Mouse (Mus musculus) liver, embryonic 13.5 days (tissue): ENCODE data around the gene Rarg. TPM values are rescaled to one million over a fixed set of nuclear protein-coding genes. Genes with fewer than 3 reads are reported as not detected.

Source experiments
- ATAC-seq: fragments of 200-750 bp; cut with Nextera tagmentation; 2 replicates; pipeline ENCODE4 v1.8.0; 2017; ENCODE audit warnings: low read depth, mild to moderate bottlenecking, moderate number of reproducible peaks, moderate library complexity
- DNase-seq: peaks from one replicate; pipeline ENCODE4 v3.0.0; 2022
- H3K27ac ChIP-seq: fragments of 300-500 bp; sonication (generic); 2 replicates; pipeline ENCODE4 v1.5.1; 2015; ENCODE audit warnings: moderate library complexity, mild to moderate bottlenecking, inconsistent platforms
- H3K27me3 ChIP-seq: fragments of 300-500 bp; sonication (generic); 2 replicates; pipeline ENCODE4 v1.6.1; 2015; ENCODE audit warnings: mild to moderate bottlenecking, inconsistent platforms
- H3K36me3 ChIP-seq: fragments of 300-500 bp; sonication (generic); 2 replicates; pipeline ENCODE4 v1.6.1; 2015; ENCODE audit warnings: mild to moderate bottlenecking, inconsistent platforms
- H3K4me1 ChIP-seq: fragments of 300-500 bp; sonication (generic); replicated peaks from 2 replicates; pipeline ENCODE4 v1.6.1; 2015; ENCODE audit warnings: inconsistent platforms
- H3K4me2 ChIP-seq: fragments of 300-500 bp; sonication (generic); 2 replicates; pipeline ENCODE4 v1.6.1; 2015; ENCODE audit warnings: inconsistent platforms, mild to moderate bottlenecking, moderate library complexity
- H3K4me3 ChIP-seq: fragments of 300-500 bp; sonication (generic); replicated peaks from 2 replicates; pipeline ENCODE4 v1.5.1; 2015; ENCODE audit warnings: mild to moderate bottlenecking, inconsistent platforms
- H3K9ac ChIP-seq: fragments of 300-500 bp; sonication (generic); 2 replicates; pipeline ENCODE4 v1.6.1; 2015; ENCODE audit warnings: mild to moderate bottlenecking, inconsistent platforms
- H3K9me3 ChIP-seq: fragments of 300-500 bp; sonication (generic); replicated peaks from 2 replicates; pipeline ENCODE4 v1.6.1; 2016; ENCODE audit warnings: inconsistent platforms
- WGBS: fragments of 180-500 bp; shearing (Covaris S2); methylation state at CpG from one replicate; pipeline ENCODE4 v1.1.7; 2015; ENCODE audit not compliant: insufficient replicate concordance; 5-methylcytosine and 5-hydroxymethylcytosine counted together
- polyA plus RNA-seq: library from polyadenylated mRNA; unstranded; fragments of >200 nt; fragmentation: Nextera tagmentation; extraction: Ambion mirVana; gene quantifications from 2 replicates; pipeline ENCODE4 v1.2.1, GENCODE M21; 2015

Gene Rarg
- 2.5 and 3.0 TPM in 2 replicates for polyA plus RNA-seq

GRCm38 (mm10) chr15:102257202-102258075 lies at the start of gene Rarg:
TSS of gene Rarg (minus strand) at chr15:102257517.
- peak within 1 kb of the TSS; percentile 51 for H3K4me3 ChIP-seq
- peaks cover 89% of the 10 kb centered on the region for H3K27me3 ChIP-seq
- no peak within 1 kb of the TSS for H3K27ac ChIP-seq
- H3K4me1 ChIP-seq = peaks cover 17% of the 10 kb centered on the region
- H3K9me3 ChIP-seq = no peaks in the 10 kb centered on the region
- no peaks in the 10 kb centered on the region for H3K36me3 ChIP-seq
- 0 out of 2 replicates have a peak, but pooled peaks have one; percentile 16 for ATAC-seq
- DNase-seq = no peak
- H3K9ac ChIP-seq = peak within 1 kb of the TSS; percentile 7; the same call in 1 of the 2 replicates
- H3K4me2 ChIP-seq = peak within 1 kb of the TSS; percentile 67
- 2% methylated on average over 29 of the region's 46 CpGs for WGBS

DNA sequence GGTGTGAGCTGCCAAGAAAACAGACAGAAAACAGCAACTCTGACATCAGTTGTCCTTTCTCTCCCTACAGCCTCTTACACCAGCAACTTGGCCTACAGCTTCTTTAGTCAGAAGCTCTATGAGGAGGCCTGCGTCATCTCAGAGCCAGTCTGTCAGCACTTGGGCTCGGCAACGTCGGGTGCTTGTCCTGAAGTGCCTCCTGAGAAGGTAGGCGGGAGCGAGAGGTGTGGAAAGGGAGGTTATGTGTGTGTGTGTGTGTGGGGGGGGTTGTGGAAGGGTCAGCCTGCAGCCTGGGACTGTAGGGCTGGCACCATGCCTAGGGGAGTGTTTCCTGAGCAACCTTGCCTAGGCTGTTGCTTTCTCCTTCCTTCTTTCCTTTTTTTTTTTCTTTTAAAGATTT lies 45.2 kb upstream of the Rarg start:
- H3K9ac ChIP-seq = no peak overlapping the region
- H3K4me2 ChIP-seq = no peak overlapping the region
- peaks cover 97% of the 10 kb centered on the region for H3K36me3 ChIP-seq
- DNase-seq (no peak), ATAC-seq (no peak)
- H3K4me3 ChIP-seq = no peak overlapping the region
- 87% methylated on average over 6 of the region's 6 CpGs for WGBS
- peaks cover 21% of the 10 kb centered on the region for H3K4me1 ChIP-seq
- no peaks in the 10 kb centered on the region for H3K27me3 ChIP-seq
- no peak overlapping the region for H3K27ac ChIP-seq
- H3K9me3 ChIP-seq = no peaks in the 10 kb centered on the region

DNA sequence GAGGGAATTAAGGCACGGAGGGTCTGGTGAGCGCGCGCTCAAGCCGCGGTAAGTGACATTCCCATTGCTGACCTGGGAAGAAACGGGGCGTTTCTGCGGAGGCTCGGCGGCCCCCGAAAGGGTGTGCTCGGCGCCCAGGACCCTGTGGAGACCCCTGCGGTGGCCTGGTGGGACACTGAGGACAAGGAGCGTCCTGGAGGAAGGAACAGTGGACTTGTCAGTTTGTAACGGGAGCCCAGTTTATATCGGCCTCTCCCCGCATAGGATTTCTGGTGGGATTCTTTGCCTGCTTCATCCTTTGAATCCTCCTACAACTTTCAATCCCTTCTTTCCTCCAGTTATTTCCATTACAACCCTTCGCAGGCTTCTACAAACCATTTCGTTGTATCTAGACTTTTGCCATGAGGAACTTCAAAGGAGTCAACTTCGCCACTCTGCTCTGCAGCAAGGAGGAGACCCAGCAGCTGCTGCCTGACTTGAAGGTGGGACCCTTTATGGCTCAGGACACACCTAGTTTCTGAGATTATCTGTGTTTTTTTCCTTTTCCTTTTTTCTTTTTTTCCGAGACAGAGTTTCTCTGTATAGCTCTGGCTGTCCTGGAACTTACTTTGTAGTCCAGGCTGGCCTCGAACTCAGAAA lies 39.2 kb upstream of the Rarg start:
- peaks cover 48% of the 10 kb centered on the region for H3K4me1 ChIP-seq
- DNase-seq = no peak
- H3K4me2 ChIP-seq = peak overlapping the region; percentile 80
- peak overlapping the region; percentile 75 for H3K27ac ChIP-seq
- H3K4me3 ChIP-seq = peak overlapping the region; percentile 86
- peak overlapping the region; percentile 87 for H3K9ac ChIP-seq
- WGBS = 3% methylated on average over 24 of the region's 24 CpGs
- H3K9me3 ChIP-seq = no peaks in the 10 kb centered on the region
- peak; percentile 45 for ATAC-seq
- peaks cover 38% of the 10 kb centered on the region for H3K36me3 ChIP-seq
- no peaks in the 10 kb centered on the region for H3K27me3 ChIP-seq

DNA sequence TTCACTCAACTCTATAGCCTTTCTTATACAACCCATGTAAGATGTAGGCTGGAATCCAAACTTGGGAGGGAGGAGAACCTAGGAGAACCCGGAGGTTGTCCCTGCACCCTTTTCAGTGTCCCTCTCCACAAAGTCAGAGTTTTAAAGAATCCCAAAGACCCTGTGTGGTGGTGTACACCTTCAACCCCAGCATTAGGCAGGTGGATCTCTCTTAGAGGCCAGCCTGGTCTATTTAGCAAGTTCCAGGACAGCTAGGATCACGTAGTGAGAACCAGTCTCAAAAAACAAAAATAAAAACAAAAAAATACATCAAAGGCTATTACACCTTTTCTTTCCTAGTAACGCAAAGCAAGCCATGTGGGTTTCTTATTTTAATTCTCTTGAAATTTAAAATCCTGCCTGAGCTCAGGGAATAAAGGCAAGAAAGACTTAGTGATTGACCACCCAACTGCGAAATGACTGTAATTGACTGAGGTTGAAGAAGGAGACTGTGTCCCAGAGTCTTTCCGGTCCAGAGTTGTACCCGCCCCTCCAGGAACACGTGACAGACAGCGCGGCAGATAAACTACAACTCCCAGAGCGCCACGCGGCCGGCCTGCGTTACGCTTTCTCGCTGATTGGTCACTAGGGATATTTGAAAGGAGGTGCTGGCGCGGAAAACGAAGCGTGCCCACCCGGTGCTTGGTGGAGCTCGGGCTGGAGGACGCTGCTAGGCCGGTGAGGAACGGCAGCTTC lies 38.5 kb upstream of the Rarg start, which contains the start of gene Espl1:
Gene Espl1 (plus strand): TSS at position 634 of the 735 bp plus-strand sequence.
- H3K9ac ChIP-seq = peak within 1 kb of the TSS; percentile 87
- peak within 1 kb of the TSS; percentile 86 for H3K4me3 ChIP-seq
- peak; percentile 90 for DNase-seq
- WGBS = 6% methylated on average over 25 of the region's 25 CpGs
- H3K9me3 ChIP-seq = no peaks in the 10 kb centered on the region
- peak within 1 kb of the TSS; percentile 75 for H3K27ac ChIP-seq
- no peaks in the 10 kb centered on the region for H3K27me3 ChIP-seq
- peak; percentile 97 for ATAC-seq
- peak within 1 kb of the TSS; percentile 80 for H3K4me2 ChIP-seq
- H3K4me1 ChIP-seq = peaks cover 48% of the 10 kb centered on the region
- peaks cover 32% of the 10 kb centered on the region for H3K36me3 ChIP-seq

DNA sequence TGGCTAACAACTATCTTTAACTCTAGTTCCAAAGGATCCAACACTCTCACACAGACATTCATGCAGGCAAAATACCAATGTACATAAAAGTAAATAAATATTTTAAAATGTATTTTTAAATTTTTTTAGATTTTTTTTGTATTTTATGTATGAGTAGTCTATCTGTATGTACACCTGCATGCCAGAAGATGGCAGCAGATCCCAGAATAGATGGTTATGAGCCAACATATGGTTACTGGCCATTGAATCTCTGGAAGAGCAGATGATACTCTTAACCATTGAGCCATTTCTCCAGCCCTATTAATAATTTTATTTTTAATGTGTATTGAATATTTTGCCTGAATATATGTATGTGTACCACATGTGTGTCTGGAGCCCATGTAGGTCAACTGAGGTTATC lies 30.1 kb upstream of the Rarg start:
- Histone ChIP-seq H3K4me2 (no peak overlapping the region), H3K9ac (no peak overlapping the region), H3K4me3 (no peak overlapping the region), H3K36me3 (no peaks in the 10 kb centered on the region), H3K9me3 (no peaks in the 10 kb centered on the region), H3K4me1 (peaks cover 24% of the 10 kb centered on the region), H3K27me3 (no peaks in the 10 kb centered on the region), H3K27ac (no peak overlapping the region)
- DNase-seq (peak; percentile 24), ATAC-seq (no peak)

GRCm38 (mm10) chr15:102283648-102284047 lies 26.3 kb upstream of the Rarg start:
- no peak overlapping the region for H3K9ac ChIP-seq
- no peak overlapping the region for H3K4me3 ChIP-seq
- peaks cover 14% of the 10 kb centered on the region for H3K36me3 ChIP-seq
- ATAC-seq (no peak), DNase-seq (no peak)
- H3K27ac ChIP-seq = no peak overlapping the region; the same call in none of the 2 replicates
- H3K4me1 ChIP-seq = peaks cover 56% of the 10 kb centered on the region
- whole genome bisulfite sequencing = 21% methylated on average over 3 of the region's 3 CpGs
- H3K9me3 ChIP-seq = no peaks in the 10 kb centered on the region
- no peaks in the 10 kb centered on the region for H3K27me3 ChIP-seq
- H3K4me2 ChIP-seq = no peak overlapping the region

DNA sequence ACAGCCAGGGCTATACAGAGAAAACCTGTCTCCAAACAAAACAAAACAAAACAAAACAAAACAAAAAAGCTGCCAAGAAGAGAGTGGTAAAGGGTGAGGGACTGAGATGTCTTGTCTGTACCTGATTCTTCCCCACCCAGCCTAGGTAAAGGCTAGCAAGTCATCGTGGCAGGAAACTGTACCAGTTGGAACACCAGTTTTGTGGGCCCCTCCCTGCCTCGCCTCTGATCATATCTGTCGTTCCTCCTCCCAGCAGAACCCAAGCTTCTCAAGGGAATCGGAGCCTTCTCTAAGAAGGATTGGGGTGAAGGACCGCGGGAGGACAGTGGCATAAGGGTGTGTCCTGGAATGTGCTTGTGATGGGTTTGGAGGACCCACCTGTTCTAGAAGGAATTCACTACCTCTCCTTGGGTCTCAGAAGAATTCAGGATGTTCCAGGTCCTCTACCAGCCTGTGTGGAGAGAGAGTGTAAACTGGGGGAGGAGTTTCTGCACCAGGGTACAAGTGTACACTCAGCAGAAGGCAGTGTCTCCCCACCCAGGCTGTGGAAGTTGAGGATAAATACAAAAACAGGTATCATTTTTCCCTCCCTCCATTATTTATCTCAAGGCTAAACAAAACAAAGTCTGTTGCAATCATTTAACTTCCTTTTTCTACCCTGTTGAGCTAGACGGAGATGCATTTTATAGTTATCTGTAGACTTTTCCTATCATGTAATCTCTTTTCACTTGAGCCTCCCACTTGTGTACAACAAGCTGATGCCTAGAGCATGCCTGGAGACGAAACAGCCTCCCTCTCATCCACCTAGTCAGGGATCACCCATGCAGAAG lies 25.4 kb upstream of the Rarg start:
- Histone ChIP-seq H3K4me2 (peak overlapping the region; percentile 45), H3K27ac (peak overlapping the region; percentile 47), H3K9ac (0 out of 2 replicates have a peak overlapping the region, but pooled peaks have one; percentile 0), H3K27me3 (no peaks in the 10 kb centered on the region), H3K36me3 (peaks cover 14% of the 10 kb centered on the region), H3K4me1 (peaks cover 59% of the 10 kb centered on the region), H3K9me3 (no peaks in the 10 kb centered on the region), H3K4me3 (no peak overlapping the region)
- ATAC-seq (0 out of 2 replicates have a peak, but pooled peaks have one; percentile 11), DNase-seq (peak; percentile 27)
- WGBS = 31% methylated on average over 8 of the region's 8 CpGs

- WGBS = 87% methylated on average over 19 of the region's 19 CpGs
- DNase-seq = no peak
- no peak overlapping the region; the same call in 1 of the 2 replicates for H3K27ac ChIP-seq
- peak overlapping the region; percentile 93 for H3K4me2 ChIP-seq
- peak overlapping the region; percentile 81 for H3K9ac ChIP-seq
- no peaks in the 10 kb centered on the region for H3K9me3 ChIP-seq
- ATAC-seq = no peak
- H3K4me1 ChIP-seq = peaks cover 59% of the 10 kb centered on the region
- peak overlapping the region; percentile 85 for H3K4me3 ChIP-seq
- no peaks in the 10 kb centered on the region for H3K27me3 ChIP-seq
- peaks cover 14% of the 10 kb centered on the region for H3K36me3 ChIP-seq
These were observed 23.3 kb upstream of the Rarg start for GRCm38 (mm10) chr15:102280623-102281022.

DNA sequence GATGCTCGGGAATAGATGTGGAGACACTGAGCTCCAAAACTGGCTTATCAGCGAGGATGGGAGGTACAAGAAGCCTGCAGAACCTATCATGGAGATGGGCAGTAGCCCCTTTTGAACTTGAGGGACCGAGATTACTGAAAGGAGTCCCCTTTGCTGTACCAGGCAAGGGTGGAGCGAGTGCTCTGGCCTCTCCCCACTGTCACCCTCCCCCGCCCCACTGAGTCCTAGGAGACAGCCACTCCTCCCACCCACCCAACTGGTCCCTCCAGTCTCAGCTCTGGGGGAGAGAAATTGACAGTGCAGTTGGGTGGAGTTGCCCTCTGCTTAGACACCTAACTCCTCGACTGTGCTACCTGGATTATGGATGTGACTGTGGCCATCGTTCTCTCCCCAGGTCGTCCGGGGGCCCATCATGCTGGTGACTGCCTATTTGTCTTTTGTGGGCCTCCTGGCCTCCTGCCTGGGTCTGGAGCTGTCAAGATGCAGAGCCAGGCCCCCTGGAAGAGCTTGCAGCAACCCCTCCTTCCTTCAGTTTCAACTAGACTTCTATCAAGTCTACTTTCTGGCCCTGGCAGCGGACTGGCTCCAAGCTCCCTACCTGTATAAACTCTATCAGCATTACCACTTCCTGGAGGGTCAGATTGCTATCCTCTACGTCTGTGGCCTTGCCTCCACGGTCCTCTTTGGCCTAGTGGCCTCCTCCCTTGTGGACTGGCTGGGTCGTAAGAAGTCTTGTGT lies 22.6 kb upstream of the Rarg start:
- Histone ChIP-seq H3K4me3 (peak overlapping the region; percentile 85), H3K27me3 (no peaks in the 10 kb centered on the region), H3K4me2 (peak overlapping the region; percentile 93), H3K9ac (peak overlapping the region; percentile 81), H3K4me1 (peaks cover 59% of the 10 kb centered on the region), H3K9me3 (no peaks in the 10 kb centered on the region), H3K36me3 (peaks cover 14% of the 10 kb centered on the region), H3K27ac (peak overlapping the region; percentile 78)
- DNase-seq (no peak), ATAC-seq (peak; percentile 32)
- WGBS = 17% methylated on average over 13 of the region's 13 CpGs
